Mouse (Mus musculus) heart, embryonic 11.5 days (tissue): ENCODE data around the gene Mettl24. TPM values are rescaled to one million over a fixed set of nuclear protein-coding genes. Genes with fewer than 3 reads are reported as not detected.
A peak's percentile ranks its signal among the peaks of the same experiment; 100 is the strongest.

ENCODE experiments used
- ATAC-seq: fragments of 200-750 bp; cut with Nextera tagmentation; replicated peaks from 2 replicates; pipeline ENCODE4 v1.8.0; 2017; ENCODE audit warnings: moderate library complexity; ENCODE audit not compliant: insufficient number of reproducible peaks, low FRiP score, low TSS enrichment
- H3K27ac ChIP-seq: fragments of 300-500 bp; sonication (generic); 2 replicates; pipeline ENCODE4 v1.5.1; 2014; ENCODE audit warnings: mild to moderate bottlenecking, low read depth, low read length
- H3K27me3 ChIP-seq: fragments of 300-500 bp; sonication (generic); 2 replicates; pipeline ENCODE4 v1.6.1; 2014; ENCODE audit warnings: mild to moderate bottlenecking, low read length, mixed read lengths; ENCODE audit not compliant: control insufficient read depth, insufficient read depth
- H3K36me3 ChIP-seq: fragments of 300-500 bp; sonication (generic); 2 replicates; pipeline ENCODE4 v1.6.1; 2014; ENCODE audit warnings: mild to moderate bottlenecking, low read length, moderate library complexity, mixed read lengths; ENCODE audit not compliant: control insufficient read depth, insufficient read depth
- H3K4me1 ChIP-seq: fragments of 300-500 bp; sonication (generic); 2 replicates; pipeline ENCODE4 v1.6.1; 2014; ENCODE audit warnings: low read length; ENCODE audit not compliant: control insufficient read depth, insufficient read depth
- H3K4me2 ChIP-seq: fragments of 300-500 bp; sonication (generic); 2 replicates; pipeline ENCODE4 v1.6.1; 2014; ENCODE audit warnings: mild to moderate bottlenecking, moderate library complexity
- H3K4me3 ChIP-seq: fragments of 300-500 bp; sonication (generic); 2 replicates; pipeline ENCODE4 v1.5.1; 2014; ENCODE audit warnings: low read depth, low read length
- H3K9ac ChIP-seq: fragments of 300-500 bp; sonication (generic); 2 replicates; pipeline ENCODE4 v1.6.1; 2014; ENCODE audit warnings: mild to moderate bottlenecking, low read depth, low read length, moderate library complexity
- H3K9me3 ChIP-seq: fragments of 300-500 bp; sonication (generic); replicated peaks from 2 replicates; pipeline ENCODE4 v1.6.1; 2016; ENCODE audit warnings: low read length; ENCODE audit not compliant: control insufficient read depth
- WGBS: fragments of 180-500 bp; shearing (Covaris S2); extraction: QIAGEN DNeasy Blood & Tissue Kit; methylation state at CpG from one replicate; pipeline ENCODE4 v1.1.7; 2014; ENCODE audit not compliant: insufficient replicate concordance; 5-methylcytosine and 5-hydroxymethylcytosine counted together
- polyA plus RNA-seq: library from polyadenylated mRNA; unstranded; fragments of >200 nt; fragmentation: Nextera tagmentation; extraction: Ambion mirVana; gene quantifications from 2 replicates; pipeline ENCODE4 v1.2.1, GENCODE M21; 2014

The Mettl24 gene
- polyA plus RNA-seq, 1 experiment from 2014 or later = 2.0 TPM

DNA sequence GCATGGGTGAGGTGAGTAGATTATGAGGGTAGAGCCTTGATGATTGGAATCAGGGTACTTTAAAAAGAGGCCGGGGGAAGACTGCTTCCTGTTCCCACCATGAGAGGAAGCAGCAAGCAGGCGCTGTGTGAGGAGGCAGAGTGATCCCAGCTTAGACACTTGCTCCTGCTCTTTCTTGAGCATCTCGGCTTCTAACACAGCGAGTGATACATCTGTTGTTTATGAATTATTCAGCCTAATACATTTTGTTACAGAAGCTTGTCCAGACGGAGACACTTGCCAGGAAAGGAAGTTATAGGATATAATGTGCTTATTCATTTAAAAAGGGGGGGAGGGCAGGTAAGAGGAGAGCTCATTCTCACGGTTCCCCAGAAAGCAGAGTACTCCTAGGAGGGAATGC lies 142.9 kb downstream of the Mettl24 start:
- WGBS = 69% methylated on average over 6 of the region's 6 CpGs
- H3K27ac ChIP-seq = no peak overlapping the region
- no peak overlapping the region for H3K4me2 ChIP-seq
- H3K4me1 ChIP-seq = no peaks in the 10 kb centered on the region
- no peaks in the 10 kb centered on the region for H3K36me3 ChIP-seq
- no peak for ATAC-seq
- H3K27me3 ChIP-seq = no peaks in the 10 kb centered on the region
- H3K9ac ChIP-seq = no peak overlapping the region
- no peaks in the 10 kb centered on the region for H3K9me3 ChIP-seq
- H3K4me3 ChIP-seq = no peak overlapping the region

DNA sequence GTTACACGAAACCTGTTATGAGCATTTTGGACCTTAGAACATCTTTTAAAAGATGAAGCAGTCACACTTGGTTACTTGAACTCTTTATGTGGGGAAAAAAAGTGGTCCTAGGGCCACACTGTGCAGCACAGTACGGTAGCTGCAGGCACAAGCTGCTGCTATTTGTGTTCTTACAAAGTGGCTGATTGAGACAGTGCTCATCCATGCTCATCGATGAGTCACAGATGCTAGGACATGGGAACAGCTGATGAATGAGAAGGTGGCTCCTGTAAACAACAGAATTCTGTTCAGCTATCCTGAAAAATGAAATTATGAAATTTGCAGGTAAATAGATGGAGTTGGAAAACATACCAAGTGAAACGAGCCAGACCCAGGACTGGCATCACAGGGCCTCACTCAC lies 144.6 kb downstream of the Mettl24 start:
- no peak for ATAC-seq
- H3K4me2 ChIP-seq = no peak overlapping the region

DNA sequence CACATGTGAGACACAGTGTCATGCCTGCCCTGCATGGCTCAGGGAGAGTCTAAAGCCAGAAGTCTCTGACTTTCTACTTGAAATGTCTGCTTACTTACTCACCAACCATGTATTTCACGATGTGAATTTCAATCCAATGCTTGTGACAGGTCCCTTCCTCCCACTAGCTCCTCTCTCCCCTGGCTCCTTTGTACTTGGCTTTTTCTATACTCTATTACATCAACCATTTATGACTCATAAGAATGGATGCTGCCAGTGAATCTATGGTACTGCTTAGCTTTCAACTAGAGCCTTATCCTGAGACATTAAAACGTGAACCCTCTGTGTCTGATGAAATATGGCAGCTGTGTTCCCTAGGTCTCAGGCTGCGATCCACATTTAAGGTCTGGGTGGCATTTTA lies 147.2 kb downstream of the Mettl24 start:
- Histone ChIP-seq H3K4me1 (no peaks in the 10 kb centered on the region), H3K4me3 (no peak overlapping the region), H3K27ac (no peak overlapping the region), H3K4me2 (no peak overlapping the region), H3K36me3 (peaks cover 10% of the 10 kb centered on the region; the same call in 1 of the 2 replicates), H3K9ac (no peak overlapping the region), H3K9me3 (no peaks in the 10 kb centered on the region), H3K27me3 (no peaks in the 10 kb centered on the region)
- WGBS = 88% methylated on average over 3 of the region's 3 CpGs
- ATAC-seq = no peak

More for the DNA sequence above, 144.6 kb downstream of the Mettl24 start:
- no peak overlapping the region for H3K4me3 ChIP-seq
- H3K27ac ChIP-seq = no peak overlapping the region
- H3K36me3 ChIP-seq = 0 out of 2 replicates have a peak, but pooled peaks cover 2% of the 10 kb centered on the region
- H3K4me1 ChIP-seq = no peaks in the 10 kb centered on the region
- 84% methylated on average over 4 of the region's 4 CpGs for WGBS
- no peaks in the 10 kb centered on the region for H3K9me3 ChIP-seq
- H3K27me3 ChIP-seq = no peaks in the 10 kb centered on the region
- no peak overlapping the region for H3K9ac ChIP-seq

DNA sequence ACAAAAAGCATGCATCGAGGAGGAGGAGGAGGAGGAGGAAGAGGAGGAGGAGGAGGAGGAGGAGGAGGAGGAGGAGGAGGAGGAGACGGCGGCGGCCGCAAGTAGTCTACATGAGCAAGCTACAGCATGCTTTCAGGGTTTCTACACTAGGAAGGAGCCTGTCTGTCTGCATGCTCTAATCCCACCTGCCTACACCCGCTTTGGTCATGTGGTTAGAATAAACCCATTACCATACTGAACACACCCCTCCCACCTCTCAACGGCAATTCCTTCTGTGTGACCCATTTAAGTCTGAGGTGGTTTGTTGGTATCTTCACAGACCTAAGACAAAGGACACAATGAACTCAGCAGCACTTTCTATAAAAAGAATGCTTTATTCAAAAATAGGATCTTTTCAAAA lies 148.2 kb downstream of the Mettl24 start:
- no peaks in the 10 kb centered on the region for H3K9me3 ChIP-seq
- no peaks in the 10 kb centered on the region for H3K27me3 ChIP-seq
- 95% methylated on average over 7 of the region's 7 CpGs for whole genome bisulfite sequencing
- no peak overlapping the region for H3K27ac ChIP-seq
- no peak overlapping the region for H3K9ac ChIP-seq
- no peaks in the 10 kb centered on the region for H3K4me1 ChIP-seq
- no peak overlapping the region for H3K4me3 ChIP-seq
- no peak for ATAC-seq
- peaks cover 10% of the 10 kb centered on the region; the same call in 1 of the 2 replicates for H3K36me3 ChIP-seq
- H3K4me2 ChIP-seq = no peak overlapping the region

DNA sequence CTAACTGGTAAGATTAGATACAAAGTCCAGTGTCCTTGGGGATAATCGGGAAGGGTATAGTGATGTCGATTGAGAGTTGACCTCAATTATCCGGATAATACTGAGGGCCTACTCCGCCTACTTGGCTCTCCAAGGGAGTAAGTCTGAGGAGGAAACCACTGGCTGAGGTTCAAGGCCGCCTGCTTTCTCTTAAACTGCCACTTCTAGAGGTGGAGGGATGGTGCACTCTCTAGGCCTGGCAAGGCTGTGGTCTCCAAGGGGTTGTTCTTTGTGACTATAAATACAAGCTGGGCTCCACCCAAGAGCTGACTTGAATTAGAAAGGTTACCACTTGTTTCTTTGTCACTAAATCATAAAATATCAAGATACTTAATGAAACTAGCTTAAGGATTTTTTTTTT lies 157.0 kb downstream of the Mettl24 start:
- Histone ChIP-seq H3K36me3 (peaks cover 5% of the 10 kb centered on the region; the same call in 1 of the 2 replicates), H3K9me3 (no peaks in the 10 kb centered on the region), H3K4me1 (peaks cover 6% of the 10 kb centered on the region; the same call in 1 of the 2 replicates), H3K4me3 (no peak overlapping the region), H3K4me2 (no peak overlapping the region), H3K9ac (no peak overlapping the region), H3K27me3 (no peaks in the 10 kb centered on the region), H3K27ac (no peak overlapping the region)
- ATAC-seq = no peak
- WGBS = 86% methylated on average over 5 of the region's 5 CpGs

DNA sequence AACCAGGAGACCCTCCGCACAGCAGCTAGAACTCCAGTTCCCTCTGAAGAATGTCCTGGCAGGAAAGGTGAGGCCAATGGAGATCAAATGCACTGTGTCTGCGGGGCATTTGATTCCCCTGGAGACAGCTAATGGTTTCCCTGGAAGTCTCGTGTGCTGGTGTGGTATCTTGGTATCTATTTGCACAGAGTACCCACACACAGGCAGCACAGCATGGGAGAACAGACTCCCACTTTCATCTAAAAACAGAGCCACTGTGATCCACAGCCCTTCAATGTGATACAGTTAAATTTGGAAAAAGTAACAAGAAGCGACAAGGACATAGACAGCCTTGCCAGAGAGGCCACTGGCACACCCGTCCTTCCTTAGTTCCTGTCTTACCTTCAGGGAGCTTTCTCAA lies 160.8 kb downstream of the Mettl24 start:
- 0 out of 2 replicates have a peak overlapping the region, but pooled peaks have one; percentile 7 for H3K27ac ChIP-seq
- 79% methylated on average over 5 of the region's 5 CpGs for WGBS

DNA sequence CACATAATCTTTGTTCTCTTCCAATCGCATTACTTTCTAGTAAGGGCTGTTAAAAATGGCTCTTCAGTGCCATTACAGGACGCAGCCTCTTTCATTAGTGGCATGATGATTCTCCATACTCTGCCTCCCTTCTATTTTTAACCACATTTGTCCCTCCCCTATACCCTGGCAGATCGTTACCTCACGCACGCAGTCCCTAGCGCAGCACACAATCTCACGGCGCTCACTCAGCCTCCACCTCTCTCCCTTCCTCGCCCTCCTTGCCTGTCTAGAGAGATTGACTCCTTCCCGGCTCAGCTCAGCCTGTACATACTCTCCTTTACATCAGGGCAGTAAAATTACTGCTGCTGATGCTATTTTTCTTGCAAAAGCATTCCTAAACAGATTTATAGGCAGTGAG lies 161.5 kb downstream of the Mettl24 start:
- H3K4me1 ChIP-seq = peaks cover 6% of the 10 kb centered on the region; the same call in 1 of the 2 replicates
- H3K9me3 ChIP-seq = no peaks in the 10 kb centered on the region
- 0 out of 2 replicates have a peak overlapping the region, but pooled peaks have one; percentile 28 for H3K9ac ChIP-seq
- peak; percentile 39; the same call in 1 of the 2 replicates for ATAC-seq
- H3K27ac ChIP-seq = 0 out of 2 replicates have a peak overlapping the region, but pooled peaks have one; percentile 7
- peaks cover 6% of the 10 kb centered on the region; the same call in 1 of the 2 replicates for H3K36me3 ChIP-seq
- H3K27me3 ChIP-seq = no peaks in the 10 kb centered on the region
- peak overlapping the region; percentile 51 for H3K4me2 ChIP-seq
- no peak overlapping the region; the same call in 1 of the 2 replicates for H3K4me3 ChIP-seq
- WGBS = 42% methylated on average over 10 of the region's 10 CpGs

More for the DNA sequence above, 160.8 kb downstream of the Mettl24 start:
- peaks cover 5% of the 10 kb centered on the region; the same call in 1 of the 2 replicates for H3K36me3 ChIP-seq
- H3K4me1 ChIP-seq = peaks cover 6% of the 10 kb centered on the region; the same call in 1 of the 2 replicates
- no peak for ATAC-seq
- no peaks in the 10 kb centered on the region for H3K27me3 ChIP-seq
- no peak overlapping the region for H3K9ac ChIP-seq
- H3K4me2 ChIP-seq = peak overlapping the region; percentile 51
- no peak overlapping the region for H3K4me3 ChIP-seq
- no peaks in the 10 kb centered on the region for H3K9me3 ChIP-seq

DNA sequence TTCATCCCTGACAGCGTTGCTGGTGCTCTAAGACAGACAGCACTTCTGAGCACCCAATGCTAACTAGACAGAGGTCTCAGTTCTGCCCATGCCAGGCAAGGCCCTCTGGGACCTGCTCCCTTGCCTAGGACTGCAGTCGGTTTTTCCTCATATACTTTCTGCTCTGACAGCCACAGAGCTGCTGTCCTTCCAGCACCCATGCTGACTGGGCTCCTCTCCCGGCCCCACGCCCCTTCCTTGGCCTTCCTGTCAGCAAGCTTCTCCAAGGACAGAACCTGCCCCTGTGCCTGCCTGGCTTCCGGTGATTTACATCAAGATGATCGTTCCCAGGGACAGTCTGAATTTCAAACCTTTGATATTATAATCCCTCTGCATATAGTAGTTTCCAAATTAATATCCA lies 162.5 kb downstream of the Mettl24 start:
- H3K27ac ChIP-seq = no peak overlapping the region
- H3K4me3 ChIP-seq = no peak overlapping the region
- no peaks in the 10 kb centered on the region for H3K9me3 ChIP-seq
- peaks cover 8% of the 10 kb centered on the region; the same call in 1 of the 2 replicates for H3K36me3 ChIP-seq
- ATAC-seq = no peak
- H3K27me3 ChIP-seq = no peaks in the 10 kb centered on the region
- peaks cover 6% of the 10 kb centered on the region; the same call in 1 of the 2 replicates for H3K4me1 ChIP-seq
- no peak overlapping the region for H3K9ac ChIP-seq
- 67% methylated on average over 6 of the region's 6 CpGs for WGBS
- no peak overlapping the region for H3K4me2 ChIP-seq
